Mouse (Mus musculus) stomach, postnatal 0 days (tissue): ENCODE results near the gene Lalba. TPM values are rescaled to one million over a fixed set of nuclear protein-coding genes. Genes with fewer than 3 reads are reported as not detected.
A peak's percentile ranks its signal among the peaks of the same experiment; 100 is the strongest.

ENCODE experiments used
- ATAC-seq: fragments of 200-750 bp; cut with Nextera tagmentation; 2 replicates; pipeline ENCODE4 v1.8.0; 2017; ENCODE audit not compliant: low FRiP score, low TSS enrichment
- DNase-seq: peaks from one replicate; pipeline ENCODE4 v3.0.0-alpha.2; 2016; ENCODE audit warnings: low spot score
- H3K27ac ChIP-seq: fragments of 300-500 bp; sonication (generic); replicated peaks from 2 replicates; pipeline ENCODE4 v1.5.1; 2014; ENCODE audit warnings: mild to moderate bottlenecking, control low read depth
- H3K27me3 ChIP-seq: fragments of 300-500 bp; sonication (generic); 2 replicates; pipeline ENCODE4 v1.6.1; 2014; ENCODE audit warnings: low read length; ENCODE audit not compliant: control insufficient read depth, insufficient read depth
- H3K36me3 ChIP-seq: fragments of 300-500 bp; sonication (generic); 2 replicates; pipeline ENCODE4 v1.6.1; 2014; ENCODE audit warnings: low read length, mixed read lengths; ENCODE audit not compliant: control insufficient read depth, insufficient read depth
- H3K4me1 ChIP-seq: fragments of 300-500 bp; sonication (generic); replicated peaks from 2 replicates; pipeline ENCODE4 v1.6.1; 2014; ENCODE audit warnings: antibody characterized with exemption; ENCODE audit not compliant: control insufficient read depth, insufficient read depth
- H3K4me2 ChIP-seq: fragments of 300-500 bp; sonication (generic); replicated peaks from 2 replicates; pipeline ENCODE4 v1.6.1; 2014; ENCODE audit warnings: low read depth, mild to moderate bottlenecking, control low read depth, moderate library complexity
- H3K4me3 ChIP-seq: fragments of 300-500 bp; sonication (generic); 2 replicates; pipeline ENCODE4 v1.5.1; 2014; ENCODE audit warnings: low read depth, low read length, control low read depth
- H3K9ac ChIP-seq: fragments of 300-500 bp; sonication (generic); 2 replicates; pipeline ENCODE4 v1.6.1; 2014; ENCODE audit warnings: mild to moderate bottlenecking, low read length, control low read depth, mixed read lengths
- H3K9me3 ChIP-seq: fragments of 300-500 bp; sonication (generic); 2 replicates; pipeline ENCODE4 v1.6.1; 2016; ENCODE audit warnings: low read length; ENCODE audit not compliant: control insufficient read depth
- CTCF ChIP-seq: IDR thresholded peaks from 2 replicates; pipeline ENCODE4 v1.5.1; 2016; ENCODE audit warnings: antibody characterized with exemption, low read depth, mild to moderate bottlenecking, moderate library complexity
- EP300 ChIP-seq: optimal IDR thresholded peaks from 2 replicates; pipeline ENCODE3; 2016; ENCODE audit warnings: antibody characterized with exemption
- WGBS: fragments of 180-500 bp; shearing (Covaris S2); extraction: QIAGEN DNeasy Blood & Tissue Kit; methylation state at CpG from one replicate; pipeline ENCODE4 v1.1.7; 2014; 5-methylcytosine and 5-hydroxymethylcytosine counted together
- polyA plus RNA-seq: library from polyadenylated mRNA; unstranded; fragments of >200 nt; fragmentation: Nextera tagmentation; extraction: Ambion mirVana; gene quantifications from 2 replicates; pipeline ENCODE4 v1.2.1, GENCODE M21; 2015

Lalba gene
- polyA plus RNA-seq, 1 experiment from 2014 or later: 0.42 TPM

DNA sequence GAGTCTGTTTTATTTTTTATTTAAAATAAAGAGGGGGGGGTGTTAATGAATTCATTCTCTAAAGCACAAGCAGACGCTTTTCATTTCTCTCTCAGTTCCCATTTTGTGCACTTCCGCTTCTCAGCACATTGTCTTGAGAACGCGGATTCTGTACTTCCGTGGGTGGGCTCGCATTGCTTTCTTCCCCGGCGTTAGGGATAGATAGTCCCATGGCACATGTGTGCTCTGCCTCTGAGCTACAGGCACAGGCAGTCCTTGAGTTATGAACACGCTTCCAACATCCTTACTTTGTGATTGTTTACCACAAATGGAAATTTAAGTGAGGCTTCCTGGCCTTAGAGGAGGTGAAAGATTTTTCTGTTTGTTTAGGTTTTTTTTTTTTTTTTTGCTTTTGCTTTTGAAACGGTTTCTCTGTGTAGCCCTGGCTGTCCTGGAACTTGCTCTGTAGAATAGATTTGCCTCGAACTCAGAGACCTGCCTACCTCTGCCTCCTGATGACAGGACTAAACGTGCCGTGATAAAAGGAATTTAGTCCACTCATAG is 28.9 kb upstream of the Lalba start:
- no peak for TF ChIP-seq CTCF
- TF ChIP-seq EP300: no peak
- WGBS: 58% methylated on average over 13 of the region's 13 CpGs
- Histone ChIP-seq H3K4me3 (no peak overlapping the region), H3K27ac (peak overlapping the region; percentile 30; the same call in 1 of the 2 replicates), H3K9ac (no peak overlapping the region), H3K27me3 (no peaks in the 10 kb centered on the region), H3K4me1 (no peaks in the 10 kb centered on the region), H3K4me2 (0 out of 2 replicates have a peak overlapping the region, but pooled peaks have one; percentile 8), H3K9me3 (no peaks in the 10 kb centered on the region), H3K36me3 (no peaks in the 10 kb centered on the region)
- DNase-seq (no peak), ATAC-seq (no peak)

DNA sequence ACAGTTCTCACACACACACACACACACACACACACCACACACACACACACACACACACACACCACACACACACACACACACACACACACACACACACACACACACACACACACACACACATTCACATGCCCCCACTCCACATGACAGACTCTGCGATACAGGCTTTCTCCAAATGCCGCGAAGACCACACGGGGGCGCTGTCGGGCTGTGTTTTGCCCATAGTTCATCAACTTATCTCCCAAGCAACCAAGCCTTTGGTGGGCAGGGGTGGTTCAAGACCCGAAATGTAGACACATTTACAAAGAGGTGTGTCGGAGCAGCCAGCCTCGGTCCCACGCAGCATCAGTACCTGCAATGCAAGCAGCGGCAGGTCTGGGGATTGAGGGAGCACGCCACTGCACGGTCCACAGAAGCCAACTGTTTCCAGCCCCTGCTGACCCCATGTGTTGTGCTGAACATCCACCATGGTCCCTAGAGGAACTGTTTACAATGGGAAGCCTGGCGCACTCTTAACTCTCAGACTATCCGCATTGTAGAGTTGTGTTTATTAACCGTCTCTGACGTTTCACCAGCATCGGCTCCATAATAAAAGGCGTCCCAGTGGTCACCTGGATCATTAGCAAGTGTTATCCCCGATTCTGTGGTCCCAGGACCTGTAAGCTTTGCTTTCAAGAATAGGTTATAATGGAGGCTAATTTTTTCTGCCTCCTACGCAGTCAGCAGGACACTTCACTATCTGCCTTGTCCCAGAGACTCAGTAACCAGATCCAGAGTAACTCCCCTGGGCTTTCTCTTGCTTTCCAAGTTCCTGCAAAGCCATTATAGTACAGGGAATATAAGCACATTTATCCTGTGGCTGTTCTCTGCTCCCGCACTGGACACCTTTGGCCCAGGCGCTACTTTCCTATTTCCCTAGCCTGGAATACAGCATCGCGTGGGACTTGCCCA is 28.2 kb upstream of the Lalba start:
- Histone ChIP-seq H3K4me1 (no peaks in the 10 kb centered on the region), H3K27me3 (no peaks in the 10 kb centered on the region), H3K9me3 (no peaks in the 10 kb centered on the region), H3K4me2 (peak overlapping the region; percentile 54), H3K4me3 (peak overlapping the region; percentile 17; the same call in 1 of the 2 replicates), H3K27ac (peak overlapping the region; percentile 30; the same call in 1 of the 2 replicates), H3K36me3 (no peaks in the 10 kb centered on the region), H3K9ac (no peak overlapping the region)
- ATAC-seq (0 out of 2 replicates have a peak, but pooled peaks have one; percentile 33), DNase-seq (peak; percentile 79)
- WGBS: 29% methylated on average over 25 of the region's 25 CpGs
- TF ChIP-seq EP300 (no peak), CTCF (peak; percentile 88)

DNA sequence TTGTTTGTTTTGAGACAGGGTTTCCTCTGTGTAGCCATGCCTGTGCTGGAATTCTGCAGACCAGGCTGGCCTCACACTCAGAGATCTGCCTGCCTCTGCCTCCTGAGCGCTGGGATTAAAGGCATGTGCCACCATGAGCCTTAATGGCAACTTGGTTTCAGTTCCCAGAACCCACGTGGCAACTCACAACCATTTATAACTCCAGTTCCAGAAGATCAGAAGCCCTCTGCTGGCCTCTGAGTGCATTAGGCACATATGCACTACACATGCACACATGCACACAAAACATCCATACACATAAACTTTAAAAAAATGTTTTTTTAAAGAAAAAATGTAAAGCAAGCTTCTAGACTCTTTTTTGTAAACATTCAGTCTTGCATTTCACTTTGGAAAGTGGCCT is 26.9 kb upstream of the Lalba start:
- H3K27me3 ChIP-seq: no peaks in the 10 kb centered on the region
- no peak for DNase-seq
- no peaks in the 10 kb centered on the region for H3K36me3 ChIP-seq
- no peak overlapping the region for H3K27ac ChIP-seq
- TF ChIP-seq EP300: no peak
- no peak; the same call in 1 of the 2 replicates for TF ChIP-seq CTCF
- H3K9me3 ChIP-seq: no peaks in the 10 kb centered on the region
- no peak overlapping the region for H3K4me3 ChIP-seq
- H3K9ac ChIP-seq: no peak overlapping the region
- no peak overlapping the region for H3K4me2 ChIP-seq
- ATAC-seq: no peak
- no peaks in the 10 kb centered on the region for H3K4me1 ChIP-seq
- WGBS: 57% methylated on average over 2 of the region's 2 CpGs

DNA sequence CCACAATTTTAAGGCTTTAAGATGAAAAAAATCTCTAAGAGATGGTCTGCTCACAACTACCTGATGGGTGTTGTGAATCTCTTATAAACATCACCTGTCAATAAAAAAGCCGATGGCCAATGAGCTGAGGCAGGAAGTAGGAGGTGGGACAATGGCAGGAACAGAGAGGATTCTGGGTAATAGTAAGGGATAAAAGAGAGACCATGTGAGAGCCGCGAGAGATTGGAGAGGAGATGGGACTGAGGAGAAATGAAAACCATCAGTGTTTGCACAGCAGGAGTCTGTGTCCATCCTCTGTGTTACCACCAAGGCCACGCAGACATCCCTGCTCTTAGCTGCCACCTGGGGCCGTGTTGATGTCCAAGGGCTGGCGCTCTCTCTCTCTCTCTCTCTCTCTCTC is 24.8 kb upstream of the Lalba start:
- H3K4me1 ChIP-seq: no peaks in the 10 kb centered on the region
- no peak overlapping the region for H3K4me2 ChIP-seq
- DNase-seq: no peak
- H3K27ac ChIP-seq: no peak overlapping the region
- ATAC-seq: no peak
- no peaks in the 10 kb centered on the region for H3K36me3 ChIP-seq
- H3K9me3 ChIP-seq: no peaks in the 10 kb centered on the region
- H3K27me3 ChIP-seq: no peaks in the 10 kb centered on the region
- H3K4me3 ChIP-seq: no peak overlapping the region
- H3K9ac ChIP-seq: no peak overlapping the region
- WGBS: 84% methylated on average over 6 of the region's 6 CpGs
- no peak for TF ChIP-seq EP300
- TF ChIP-seq CTCF: no peak

DNA sequence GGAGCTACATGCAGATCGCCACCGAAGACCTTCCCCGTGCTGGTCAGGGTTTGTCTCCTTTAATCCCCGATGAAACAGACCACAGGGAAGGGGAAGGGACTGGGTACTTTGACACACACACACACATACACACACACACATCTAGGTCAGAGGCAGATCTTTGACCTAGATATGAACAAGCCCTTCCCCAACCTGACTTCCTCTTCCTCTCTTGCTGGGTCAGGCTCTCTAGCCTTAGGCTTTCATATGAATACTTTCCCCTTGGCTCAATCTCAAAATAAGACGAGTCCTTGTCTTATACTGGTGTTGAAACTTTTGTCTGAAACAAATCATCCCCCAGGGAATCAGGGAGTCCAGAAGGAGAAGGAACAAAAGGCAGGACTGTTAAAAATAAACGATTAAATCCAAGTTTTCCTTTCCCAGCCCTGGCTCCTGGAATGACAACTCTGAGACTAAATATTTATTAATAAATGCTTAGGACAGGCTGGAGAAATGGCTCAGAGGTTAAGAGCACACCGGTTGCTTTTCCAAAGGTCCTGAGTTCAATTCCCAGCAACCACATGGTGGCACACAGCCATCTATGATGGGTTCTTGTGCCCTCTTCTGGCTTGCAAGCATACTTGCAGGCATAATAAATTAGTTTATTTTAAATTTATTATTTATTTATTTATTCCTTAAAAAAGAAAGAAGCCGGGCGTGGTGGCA is 23.9 kb upstream of the Lalba start:
- no peak overlapping the region for H3K27ac ChIP-seq

More for the DNA sequence above, 23.9 kb upstream of the Lalba start:
- ATAC-seq: no peak
- Histone ChIP-seq H3K36me3 (no peaks in the 10 kb centered on the region), H3K9me3 (no peaks in the 10 kb centered on the region), H3K4me2 (no peak overlapping the region), H3K27me3 (no peaks in the 10 kb centered on the region), H3K9ac (no peak overlapping the region), H3K4me1 (no peaks in the 10 kb centered on the region), H3K4me3 (no peak overlapping the region)
- DNase-seq: no peak
- WGBS: 62% methylated on average over 9 of the region's 9 CpGs
- peak; percentile 21 for TF ChIP-seq CTCF
- no peak for TF ChIP-seq EP300
